Mouse (Mus musculus): ENCODE results near the gene Gm9964. TPM values are rescaled to one million over a fixed set of nuclear protein-coding genes. Genes with fewer than 3 reads are reported as not detected.

Gm9964 gene
- total RNA-seq, 2 experiments from 2014 or later = not detected

GRCm38 (mm10) chr11:79254391-79255098 lies 42.2 kb downstream of the Gm9964 start, which contains the start of gene Wsb1:
Gene Wsb1, minus strand, starts transcription at chr11:79254671.
- peak; percentile 92 for DNase-seq (ENCODE audit: low spot score)

- DNase-seq (ENCODE audit: low spot score) = peak; percentile 47
Observed at GRCm38 (mm10) chr11:79253542-79254390, 42.9 kb downstream of the Gm9964 start.

- peak; percentile 30 for DNase-seq (ENCODE audit: low spot score)
Observed at GRCm38 (mm10) chr11:79252881-79253541, 43.7 kb downstream of the Gm9964 start.

Other genes starting within 250 kb of the Gm9964 start
- gene Ksr1, start 150.5 kb downstream of the Gm9964 start, total RNA-seq (2021) = 100 to 1,000 TPM; 103 to 116 TPM
- 10 to 100 TPM in 1 of 2 experiments, 1 to 10 TPM in 1; 6.7 to 10.3 TPM for gene Wsb1, start 42.2 kb downstream of the Gm9964 start, total RNA-seq (2021)
- 10 to 100 TPM; 13.9 to 18.6 TPM for gene Nf1, start 42.8 kb upstream of the Gm9964 start, total RNA-seq (2021)
- not detected for gene Omg, start 207.2 kb upstream of the Gm9964 start, total RNA-seq (2021)
- under 1 TPM; 0.27 to 0.55 TPM for gene Evi2b, start 226.9 kb upstream of the Gm9964 start, total RNA-seq (2021)
- gene Evi2, start 233.7 kb upstream of the Gm9964 start, total RNA-seq (2021) = not detected
- gene Evi2a, start 233.7 kb upstream of the Gm9964 start, total RNA-seq (2021) = 1 to 10 TPM; 3.7 TPM